7 mouse cellular contexts compared by ENCODE assay signal in genomic region chr7:118855171-118855876, GRCm38 (mm10). TPM values are rescaled to one million over a fixed set of nuclear protein-coding genes. Genes with fewer than 3 reads are reported as not detected.
DNase-seq lines count a peak whose midpoint lies in the region; ATAC-seq lines count a peak whose summit lies in the region.

Gene Iqck (plus strand): TSS chr7:118855752.

- intact Hi-C loops in left cerebral cortex, postnatal 25 days (cut with DNase I): loop anchor here (1.0 kb wide), 1 partner anchor 139 kb away; no protein-coding TSS in a partner anchor

- H3K36me3 ChIP-seq in intestine, embryonic 15.5 days: peaks cover 15% of the 10 kb centered on the region
- H3K36me3 ChIP-seq in midbrain, embryonic 10.5 days: peaks cover 55% of the 10 kb centered on the region

- peaks cover 6% of the 10 kb centered on the region; the same call in 1 of the 2 replicates for H3K4me1 ChIP-seq in intestine, embryonic 15.5 days (replicated peaks)
- peaks cover 22% of the 10 kb centered on the region for H3K4me1 ChIP-seq in midbrain, embryonic 10.5 days

- H3K9ac ChIP-seq in intestine, embryonic 15.5 days: peak within 1 kb of the TSS; percentile 78

- no peaks in the 10 kb centered on the region for H3K9me3 ChIP-seq in intestine, embryonic 15.5 days
- no peaks in the 10 kb centered on the region for H3K9me3 ChIP-seq in midbrain, embryonic 10.5 days (replicated peaks)

- DNase-seq in adrenal gland, adult (ENCODE audit: inconsistent age in 2 of 2, low spot score in 1 of 2): peak; percentile 93 to 98
- peak; percentile 96 for DNase-seq in embryo, embryonic 10.5 days (ENCODE audit: low spot score)
- DNase-seq in gastrocnemius, postnatal 25 days: peak; percentile 87
- DNase-seq in left cerebral cortex, postnatal 25 days (ENCODE audit: low spot score in 2 of 2): peak; percentile 94 to 95
- peak; percentile 92 for DNase-seq in midbrain, embryonic 10.5 days (ENCODE audit: low spot score)
- peak; percentile 93 for DNase-seq in right cerebral cortex, postnatal 4 days

- no peaks in the 10 kb centered on the region for H3K27me3 ChIP-seq in intestine, embryonic 15.5 days (replicated peaks)
- H3K27me3 ChIP-seq in midbrain, embryonic 10.5 days (ENCODE audit: low read depth, poor library complexity, severe bottlenecking): no peaks in the 10 kb centered on the region

- WGBS in intestine, embryonic 15.5 days: under 1% methylated on average over 57 of the region's 57 CpGs
- WGBS in midbrain, embryonic 10.5 days: under 1% methylated on average over 57 of the region's 57 CpGs

- peak; percentile 98 for ATAC-seq in intestine, embryonic 15.5 days

- H3K4me2 ChIP-seq in intestine, embryonic 15.5 days (replicated peaks): peak within 1 kb of the TSS; percentile 76

- peak within 1 kb of the TSS; percentile 83 for H3K4me3 ChIP-seq in intestine, embryonic 15.5 days (replicated peaks)
- H3K4me3 ChIP-seq in midbrain, embryonic 10.5 days: peak within 1 kb of the TSS; percentile 91

- H3K27ac ChIP-seq in intestine, embryonic 15.5 days: peak within 1 kb of the TSS; percentile 77
- peak within 1 kb of the TSS; percentile 87 for H3K27ac ChIP-seq in midbrain, embryonic 10.5 days (replicated peaks)

RNA-seq across cellular contexts. Expression of gene Iqck, which starts in this region (rescaled TPM):
- total RNA-seq in gastrocnemius, postnatal 25 days (2021): under 1 TPM; 0.13 to 0.16 TPM
- 2.0 TPM in 2 replicates for polyA plus RNA-seq in intestine, embryonic 15.5 days (2015; fragmentation: Nextera tagmentation; extraction: Ambion mirVana)
- 1 to 10 TPM; 3.1 to 3.5 TPM for total RNA-seq in left cerebral cortex, postnatal 25 days (2021)
- 3.9 and 6.2 TPM in 2 replicates for polyA plus RNA-seq in midbrain, embryonic 10.5 days (2016; fragmentation: Nextera tagmentation; extraction: Ambion mirVana)

Comparison
In these comparisons a context has a peak if more than half of its experiments do, and no peak if none do; other contexts are left out.
1. Peak in every context shown above with its lines: DNase-seq, ATAC-seq, H3K4me3 ChIP-seq and H3K27ac ChIP-seq.
2. Peak in DNase-seq in gastrocnemius, postnatal 25 days; RNA of the gene not detected or under 1 TPM.